Mouse (Mus musculus) subcutaneous adipose tissue, adult 2 months (tissue): ENCODE data around the gene Ints11. TPM values are rescaled to one million over a fixed set of nuclear protein-coding genes. Genes with fewer than 3 reads are reported as not detected.

Source experiments
- polyA plus RNA-seq: library from polyadenylated mRNA; depleted of rRNA; stranded (reverse); fragments of >200 nt; gene quantifications from 2 replicates; pipeline ENCODE4 v1.2.3, GENCODE M21; 2012; ENCODE audit warnings: low replicate concordance; rRNA removed

Ints11 gene
- 30.7 and 42.4 TPM in 2 replicates for polyA plus RNA-seq

DNA sequence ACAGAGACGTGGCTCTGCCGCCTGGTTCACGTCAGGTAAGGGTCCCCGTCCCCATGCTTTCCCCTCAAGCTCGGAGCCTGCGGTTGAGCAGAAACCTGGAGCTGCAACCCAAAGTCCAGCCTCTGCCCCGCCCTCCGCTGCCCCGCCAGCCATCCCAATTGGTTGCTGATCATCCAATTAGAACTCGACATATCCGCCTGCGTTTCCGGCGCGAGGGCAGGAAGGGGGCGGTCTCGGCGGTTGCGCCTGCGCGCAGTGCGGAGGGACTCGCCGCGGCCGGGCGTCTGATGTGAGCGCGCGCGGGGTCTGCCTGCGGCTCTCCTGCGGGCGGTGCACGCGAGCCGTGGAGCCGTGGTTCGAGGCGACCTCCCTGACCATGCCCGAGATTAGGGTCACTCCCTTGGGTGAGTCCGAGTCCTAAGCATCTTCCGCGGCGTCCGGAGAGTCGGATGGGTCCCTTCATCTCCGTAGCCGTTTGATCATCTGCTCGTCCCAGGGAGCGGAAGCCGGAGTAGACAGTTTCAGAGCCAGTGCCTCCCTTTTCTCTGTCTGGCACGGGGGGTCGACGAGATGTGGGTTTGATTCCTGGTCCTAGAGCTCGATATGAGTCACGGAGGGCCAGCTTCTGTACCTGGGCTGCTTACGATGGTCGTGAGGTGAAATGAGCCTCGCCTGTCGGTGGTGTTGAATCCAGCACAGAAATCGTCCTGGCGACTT, at the start of gene Ints11, which contains the start of gene Cptp:
Gene Ints11, plus strand, starts transcription at position 230 of the 717 bp plus-strand sequence.
Gene Cptp, minus strand, starts transcription at position 124 of the 717 bp plus-strand sequence.

DNA sequence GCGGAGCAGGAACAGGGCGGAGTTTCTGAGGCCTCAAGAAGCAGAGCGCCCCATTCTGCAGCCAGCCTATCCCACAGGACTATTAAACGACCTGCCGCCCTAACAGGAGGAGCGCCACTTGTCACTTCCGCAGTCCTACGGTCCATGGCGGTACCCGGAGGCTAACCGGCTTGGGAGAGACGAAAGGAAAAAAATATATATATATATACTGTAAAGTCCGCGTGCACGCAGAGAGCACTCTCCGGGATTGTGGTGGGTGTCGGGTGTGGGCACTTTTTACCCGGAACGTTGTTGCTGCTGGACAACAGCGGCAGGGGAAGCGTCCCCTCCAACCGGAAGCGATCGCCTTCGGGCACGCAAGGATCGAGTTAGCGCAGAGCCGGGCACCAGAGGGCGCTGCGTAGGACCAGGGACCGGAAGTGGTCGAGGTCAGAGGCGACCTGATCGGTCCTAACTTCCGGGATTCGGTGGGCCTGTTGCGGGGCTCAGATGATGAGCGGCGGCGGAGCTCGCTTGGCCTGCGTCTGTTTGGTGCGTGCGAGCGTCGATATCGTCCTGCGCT, 38.1 kb upstream of the Ints11 start, which contains the start of gene Aurkaip1:
Gene Aurkaip1, plus strand, starts transcription at position 68 of the 562 bp plus-strand sequence.

DNA sequence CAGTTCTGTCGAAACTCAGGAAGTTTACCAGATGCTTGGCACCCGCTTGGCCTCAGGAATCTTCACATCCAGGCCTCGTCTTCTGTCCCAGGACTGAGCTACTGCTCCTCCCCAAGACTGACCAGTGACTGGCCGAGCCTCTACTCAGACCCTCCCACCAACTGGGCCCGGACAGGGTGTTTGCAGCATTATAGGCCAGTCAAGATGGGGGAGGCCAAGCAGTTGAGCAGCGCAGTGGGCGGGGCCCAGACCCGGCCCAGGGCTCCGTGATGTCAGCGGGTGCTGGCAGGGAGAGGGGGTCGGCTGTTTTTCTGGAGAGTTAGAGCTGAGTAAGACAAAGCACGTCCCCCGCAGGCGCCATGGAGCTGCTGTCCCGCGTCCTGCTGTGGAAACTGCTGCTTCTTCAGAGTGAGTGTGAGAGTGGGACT, 29.8 kb upstream of the Ints11 start, which contains the start of gene Mxra8:
Gene Mxra8, plus strand, starts transcription at position 198 of the 428 bp plus-strand sequence.

DNA sequence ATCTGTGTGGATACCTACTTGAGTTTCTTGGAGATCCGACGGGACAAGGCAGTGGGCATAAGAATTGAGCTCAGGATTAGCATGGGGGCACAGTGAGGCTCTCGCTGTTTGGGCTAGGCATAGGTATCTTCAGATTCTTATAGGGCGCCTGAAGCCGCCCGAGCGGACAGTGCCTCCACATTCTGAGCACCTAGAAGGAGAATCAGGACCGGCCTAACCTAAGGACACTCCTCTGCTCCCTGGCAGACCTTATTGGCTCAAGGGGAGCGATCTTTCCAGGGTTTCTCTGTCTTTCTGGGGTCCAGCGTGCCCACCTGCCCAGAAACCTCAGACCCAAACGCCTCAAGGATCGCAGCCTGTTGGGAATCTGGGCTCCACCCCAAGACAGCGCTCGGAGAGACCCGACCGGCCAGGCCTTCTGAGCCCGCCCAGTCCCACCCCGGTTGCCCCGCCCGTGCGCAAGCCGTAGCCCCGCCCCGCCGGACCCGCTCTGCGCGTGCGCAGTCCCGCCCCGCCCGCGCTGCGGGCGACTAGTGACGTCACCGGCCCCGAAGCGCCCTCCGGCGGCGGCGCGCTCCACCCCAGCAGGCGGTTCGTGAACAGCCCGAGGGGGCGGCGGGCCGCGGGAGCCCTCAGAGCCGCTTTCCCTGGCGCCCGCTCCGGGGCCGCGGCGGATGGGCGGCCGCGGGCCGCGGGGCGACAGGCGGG, 22.3 kb upstream of the Ints11 start, which contains the start of gene Dvl1:
Gene Dvl1, plus strand, starts transcription at position 532 of the 708 bp plus-strand sequence.

DNA sequence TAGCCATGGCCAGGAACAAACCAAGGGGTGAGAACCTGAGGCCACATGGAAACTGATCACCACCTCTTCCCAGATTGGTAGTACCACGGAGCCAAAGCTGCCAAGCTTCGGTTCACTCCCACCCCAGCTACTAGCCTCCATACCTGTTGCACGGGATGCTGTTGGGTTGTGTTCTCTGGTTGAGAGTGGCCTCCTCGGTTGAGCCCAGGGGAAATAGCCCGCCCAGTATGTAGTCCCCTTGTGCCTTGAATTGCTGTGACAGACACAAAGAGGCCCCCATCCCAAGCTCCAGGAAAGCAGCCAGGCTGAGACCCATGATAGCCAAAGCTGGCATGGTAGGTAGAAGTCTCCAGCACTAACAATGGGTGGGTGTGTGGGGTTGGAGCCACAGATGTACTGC, 6.3 kb upstream of the Ints11 start, which contains the start of gene Tas1r3:
Gene Tas1r3, minus strand, starts transcription at position 362 of the 400 bp plus-strand sequence.

DNA sequence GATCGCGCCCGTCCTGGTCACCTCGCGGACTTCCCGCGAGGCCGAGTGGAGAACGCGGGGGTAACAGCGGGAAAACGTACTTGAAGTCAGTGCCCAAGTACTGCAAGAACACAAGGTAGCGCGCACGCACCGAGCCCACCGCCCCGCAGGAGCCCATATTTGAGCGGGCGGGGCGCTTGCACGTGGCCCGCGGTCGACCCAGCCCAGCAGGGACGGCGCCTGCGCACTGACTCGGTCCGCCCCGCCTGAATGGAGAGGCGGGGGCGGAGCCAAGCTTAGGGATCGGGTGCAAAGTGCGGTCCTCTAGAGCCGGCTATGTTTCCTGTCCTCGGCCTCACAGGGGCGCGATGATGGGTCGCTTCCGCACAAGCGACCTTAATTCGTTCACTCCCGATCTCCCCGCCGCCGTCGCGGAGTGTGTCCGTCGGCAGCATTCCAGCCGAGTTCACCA, 22.2 kb downstream of the Ints11 start, which contains the start of the genes Pusl1 and Acap3:
Gene Pusl1, minus strand, starts transcription at position 231 of the 451 bp plus-strand sequence.
Gene Acap3, plus strand, starts transcription at position 272 of the 451 bp plus-strand sequence.

Other genes with a start within 250 kb of the Ints11 start
- gene Cdk11b, start 244.7 kb upstream of the Ints11 start, polyA plus RNA-seq: 21.1 and 33.0 TPM in 2 replicates
- gene Gm10563, start 224.1 kb upstream of the Ints11 start, polyA plus RNA-seq: not detected in 2 replicates
- 79.6 and 268 TPM in 2 replicates for gene Mmp23, start 216.2 kb upstream of the Ints11 start, polyA plus RNA-seq
- 54.0 and 110 TPM in 2 replicates for gene Mib2, start 200.3 kb upstream of the Ints11 start, polyA plus RNA-seq
- 10.4 and 40.4 TPM in 2 replicates for gene Fndc10, start 175.2 kb upstream of the Ints11 start, polyA plus RNA-seq
- gene Ssu72, start 164.7 kb upstream of the Ints11 start, polyA plus RNA-seq: 104 and 120 TPM in 2 replicates
- gene Tmem240, start 134.7 kb upstream of the Ints11 start, polyA plus RNA-seq: 1.1 and 2.9 TPM in 2 replicates
- gene Atad3a, start 108.5 kb upstream of the Ints11 start, polyA plus RNA-seq: 103 and 149 TPM in 2 replicates
- 21.0 and 37.2 TPM in 2 replicates for gene Vwa1, start 94.8 kb upstream of the Ints11 start, polyA plus RNA-seq
- 1.9 and 5.3 TPM in 2 replicates for gene Tmem88b, start 83.7 kb upstream of the Ints11 start, polyA plus RNA-seq
- 0.24 and 0.50 TPM in 2 replicates for gene Ankrd65, start 79.1 kb upstream of the Ints11 start, polyA plus RNA-seq
- 86.1 and 127 TPM in 2 replicates for gene Mrpl20, start 66.7 kb upstream of the Ints11 start, polyA plus RNA-seq
- 92.1 and 107 TPM in 2 replicates for gene Ccnl2, start 57.1 kb upstream of the Ints11 start, polyA plus RNA-seq
- gene Aurkaip1, start 38.3 kb upstream of the Ints11 start, polyA plus RNA-seq: 126 and 179 TPM in 2 replicates
- gene Mxra8, start 29.9 kb upstream of the Ints11 start, polyA plus RNA-seq: 377 and 387 TPM in 2 replicates
- gene Dvl1, start 22.1 kb upstream of the Ints11 start, polyA plus RNA-seq: 126 and 153 TPM in 2 replicates
- 0.69 and 0.95 TPM in 2 replicates for gene Tas1r3, start 6.2 kb upstream of the Ints11 start, polyA plus RNA-seq
- 28.1 and 32.4 TPM in 2 replicates for gene Cptp, start 106 bp upstream of the Ints11 start, polyA plus RNA-seq
- 68.2 and 105 TPM in 2 replicates for gene Pusl1, start 22.2 kb downstream of the Ints11 start, polyA plus RNA-seq
- 34.4 and 52.7 TPM in 2 replicates for gene Acap3, start 22.3 kb downstream of the Ints11 start, polyA plus RNA-seq
- gene Ube2j2, start 74.3 kb downstream of the Ints11 start, polyA plus RNA-seq: 38.8 and 56.4 TPM in 2 replicates
- 71.3 and 112 TPM in 2 replicates for gene C1qtnf12, start 92.8 kb downstream of the Ints11 start, polyA plus RNA-seq
- 4.7 and 9.8 TPM in 2 replicates for gene B3galt6, start 123.1 kb downstream of the Ints11 start, polyA plus RNA-seq
- 75.5 and 103 TPM in 2 replicates for gene Sdf4, start 123.3 kb downstream of the Ints11 start, polyA plus RNA-seq
- gene Tnfrsf4, start 144.3 kb downstream of the Ints11 start, polyA plus RNA-seq: 3.2 and 4.5 TPM in 2 replicates
- gene Tnfrsf18, start 156.6 kb downstream of the Ints11 start, polyA plus RNA-seq: 1.6 and 3.9 TPM in 2 replicates
- gene Ttll10, start 189.9 kb downstream of the Ints11 start, polyA plus RNA-seq: 2.1 TPM in 1 of 2 replicates, not detected in the other
- 12.2 and 43.4 TPM in 2 replicates for gene 9430015G10Rik, start 240.4 kb downstream of the Ints11 start, polyA plus RNA-seq